Mouse (Mus musculus) heart, adult 9 months (tissue): ENCODE measurements around the gene Slc25a47.

Source experiments
- DNase-seq, 2 experiments: peaks; one replicate each; pipeline ENCODE4 v3.0.0; 2022; ENCODE audit warnings: low spot score in 2 of 2

Gene Slc25a47

GRCm38 (mm10) chr12:108835840-108836409, at the start of gene Slc25a47, which contains the start of gene Slc25a29:
Slc25a47 (plus strand) TSS chr12:108836046.
Slc25a29 (minus strand) TSS chr12:108835883.
- peak; percentile 97 to 98 for DNase-seq

- DNase-seq = no peak
These were observed 48.5 kb upstream of the Slc25a47 start for GRCm38 (mm10) chr12:108787329-108787728.

- DNase-seq = peak; percentile 78 to 80
These were observed 43.7 kb upstream of the Slc25a47 start for GRCm38 (mm10) chr12:108792152-108792545.

- peak; percentile 98 for DNase-seq
These were observed 43.0 kb upstream of the Slc25a47 start, which contains the start of gene Yy1 for GRCm38 (mm10) chr12:108792546-108793452. Yy1 (plus strand) TSS chr12:108792973.

GRCm38 (mm10) chr12:108793453-108793941, 42.3 kb upstream of the Slc25a47 start:
- DNase-seq = peak; percentile 19 to 41

GRCm38 (mm10) chr12:108794078-108794711, 41.7 kb upstream of the Slc25a47 start:
- peak; percentile 80 to 81 for DNase-seq

- no peak for DNase-seq
These were observed 40.8 kb upstream of the Slc25a47 start for GRCm38 (mm10) chr12:108794979-108795537.

- no peak for DNase-seq
These were observed 34.2 kb upstream of the Slc25a47 start for GRCm38 (mm10) chr12:108801613-108802012.

GRCm38 (mm10) chr12:108804388-108804787, 31.5 kb upstream of the Slc25a47 start:
- DNase-seq = no peak

- DNase-seq = no peak
These were observed 27.4 kb upstream of the Slc25a47 start for GRCm38 (mm10) chr12:108808465-108808864.

- DNase-seq = no peak
These were observed 26.1 kb upstream of the Slc25a47 start for GRCm38 (mm10) chr12:108809771-108810170.

GRCm38 (mm10) chr12:108810309-108810708, 25.5 kb upstream of the Slc25a47 start:
- no peak for DNase-seq

- no peak for DNase-seq
These were observed 24.7 kb upstream of the Slc25a47 start for GRCm38 (mm10) chr12:108811133-108811532.

- no peak for DNase-seq
These were observed 23.4 kb upstream of the Slc25a47 start for GRCm38 (mm10) chr12:108812463-108812862.

GRCm38 (mm10) chr12:108814470-108814869, 21.4 kb upstream of the Slc25a47 start:
- DNase-seq = no peak

GRCm38 (mm10) chr12:108816569-108816968, 19.3 kb upstream of the Slc25a47 start:
- DNase-seq = no peak

GRCm38 (mm10) chr12:108820461-108820860, 15.4 kb upstream of the Slc25a47 start:
- DNase-seq = no peak

GRCm38 (mm10) chr12:108823036-108823435, 12.8 kb upstream of the Slc25a47 start:
- DNase-seq = no peak

GRCm38 (mm10) chr12:108824225-108824874, 11.5 kb upstream of the Slc25a47 start:
- DNase-seq = no peak

- no peak for DNase-seq
These were observed 10.2 kb upstream of the Slc25a47 start for GRCm38 (mm10) chr12:108825561-108826224.
